Mouse (Mus musculus) C2C12 (cell line): ENCODE results near the gene Dhdh. TPM values are rescaled to one million over a fixed set of nuclear protein-coding genes. Genes with fewer than 3 reads are reported as not detected.

Experiments
- H3K27me3 ChIP-seq: one replicate; pipeline ENCODE4 v1.6.1; 2011; ENCODE audit not compliant: control insufficient read depth, insufficient read depth, insufficient read length
- H3K36me3 ChIP-seq: one replicate; pipeline ENCODE4 v1.6.1; 2011; ENCODE audit not compliant: control insufficient read depth, insufficient read depth
- H3K4me3 ChIP-seq: one replicate; pipeline ENCODE4 v1.5.1; 2011; ENCODE audit warnings: mild to moderate bottlenecking, control low read depth; ENCODE audit not compliant: poor library complexity, insufficient read depth, severe bottlenecking
- H3K79me2 ChIP-seq: one replicate; pipeline ENCODE4 v1.6.1; 2011; ENCODE audit not compliant: control insufficient read depth, insufficient read depth
- H3K79me3 ChIP-seq: one replicate; pipeline ENCODE4 v1.6.1; 2011; ENCODE audit warnings: low read depth, control low read depth
- H3ac ChIP-seq: one replicate; pipeline ENCODE3; 2011; ENCODE audit warnings: low read depth; ENCODE audit not compliant: control insufficient read depth, insufficient read length
- CEBPB ChIP-seq: IDR thresholded peaks from one replicate; pipeline ENCODE4 v1.6.1; 2011; ENCODE audit warnings: low read depth, mild to moderate bottlenecking, control low read depth, moderate library complexity
- CTCF ChIP-seq: IDR thresholded peaks from one replicate; pipeline ENCODE4 v1.5.1; 2011; ENCODE audit not compliant: control insufficient read depth, insufficient read depth, insufficient read length
- FOSL1 ChIP-seq: IDR thresholded peaks from one replicate; pipeline ENCODE4 v1.8.0; 2011; ENCODE audit warnings: mild to moderate bottlenecking, low read length; ENCODE audit not compliant: poor library complexity, insufficient read depth, severe bottlenecking
- MAX ChIP-seq: IDR thresholded peaks from one replicate; pipeline ENCODE4 v1.6.1; 2011; ENCODE audit warnings: mild to moderate bottlenecking, control low read depth
- MYOD1 ChIP-seq: IDR thresholded peaks from one replicate; pipeline ENCODE4 v1.6.1; 2011; ENCODE audit warnings: low read depth; ENCODE audit not compliant: control insufficient read depth, insufficient read length
- MYOG ChIP-seq: IDR thresholded peaks from one replicate; pipeline ENCODE4 v1.6.1; 2011; ENCODE audit not compliant: control insufficient read depth, insufficient read length; ENCODE audit errors: extremely low read depth
- USF1 ChIP-seq: IDR thresholded peaks from one replicate; pipeline ENCODE4 v1.6.1; 2011; ENCODE audit warnings: low read depth, mild to moderate bottlenecking, control low read depth, moderate library complexity
- polyA plus RNA-seq: library from polyadenylated mRNA; unstranded; fragments of >200 nt; fragmentation: generic; extraction: Trizol; gene quantifications from one replicate; pipeline ENCODE4 v1.2.1, GENCODE M21; 2012; ENCODE audit warnings: missing spikeins

Gene Dhdh
- polyA plus RNA-seq, 1 experiment = 0.07 TPM

GRCm38 (mm10) chr7:45470869-45471268 is 17.7 kb downstream of the Dhdh start:
- Histone ChIP-seq H3K79me2 (peaks cover 7% of the 10 kb centered on the region), H3K27me3 (no peaks in the 10 kb centered on the region), H3ac (no peak overlapping the region), H3K36me3 (peaks cover under 1% of the 10 kb centered on the region), H3K79me3 (peaks cover 7% of the 10 kb centered on the region), H3K4me3 (no peak overlapping the region)
- TF ChIP-seq MYOG (no peak), MAX (no peak), MYOD1 (no peak), FOSL1 (no peak), CEBPB (no peak), CTCF (no peak), USF1 (no peak)

GRCm38 (mm10) chr7:45467090-45467670 is 21.4 kb downstream of the Dhdh start:
- TF ChIP-seq CEBPB (no peak), MAX (no peak), CTCF (no peak), MYOG (no peak), MYOD1 (no peak), FOSL1 (no peak), USF1 (no peak)
- H3K36me3 ChIP-seq = peaks cover 37% of the 10 kb centered on the region
- peak overlapping the region; percentile 46 for H3ac ChIP-seq
- H3K79me2 ChIP-seq = peaks cover 43% of the 10 kb centered on the region
- peaks cover 34% of the 10 kb centered on the region for H3K79me3 ChIP-seq
- no peak overlapping the region for H3K4me3 ChIP-seq
- no peaks in the 10 kb centered on the region for H3K27me3 ChIP-seq

DNA sequence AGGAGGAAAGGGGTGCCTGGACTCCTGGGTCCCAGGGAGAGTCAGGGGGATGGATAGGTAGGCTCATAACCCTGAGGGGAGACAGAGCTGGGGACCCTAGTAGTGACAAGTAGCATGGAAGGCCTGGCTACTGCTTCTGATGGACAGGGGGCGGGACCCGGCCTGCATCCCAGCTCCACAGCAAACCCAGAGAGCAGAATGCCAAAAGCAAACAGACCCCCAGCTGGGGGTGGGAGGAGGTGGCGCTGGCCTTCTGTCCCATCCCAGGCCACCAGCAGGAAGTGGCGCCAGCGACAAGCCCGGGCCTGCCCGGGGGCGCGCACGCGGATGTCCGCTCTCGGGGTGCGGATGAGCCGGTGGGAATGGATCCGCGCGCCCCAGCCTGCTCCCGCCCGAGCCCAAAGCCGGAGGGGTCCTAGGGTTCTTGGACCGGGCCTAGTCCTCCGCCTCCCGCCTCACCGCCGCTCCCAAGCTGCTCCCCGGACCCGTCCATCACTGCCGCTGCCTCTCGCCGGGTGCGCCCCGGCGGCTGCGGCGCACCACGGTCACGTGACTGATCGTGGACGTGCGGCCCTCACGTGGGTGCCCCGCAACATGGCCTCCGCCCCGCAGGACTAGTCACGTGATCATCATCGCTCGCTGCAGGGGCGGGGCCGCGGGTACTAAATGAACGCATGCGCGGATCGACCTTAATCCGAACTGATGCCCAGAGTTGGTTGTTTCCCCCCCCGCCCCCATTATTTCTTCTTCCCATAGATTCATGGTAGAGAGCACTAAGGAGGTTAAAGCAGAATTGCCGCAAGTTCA is 22.1 kb downstream of the Dhdh start, which contains the start of gene Bax:
TSS of gene Bax (minus strand) at position 616 of the 807 bp plus-strand sequence.
- H3K79me2 ChIP-seq = peaks cover 43% of the 10 kb centered on the region
- TF ChIP-seq FOSL1 = no peak
- TF ChIP-seq USF1 = peak; percentile 97
- no peak for TF ChIP-seq MYOD1
- peak; percentile 79 for TF ChIP-seq MAX
- peak within 1 kb of the TSS; percentile 76 for H3K4me3 ChIP-seq
- peaks cover 34% of the 10 kb centered on the region for H3K79me3 ChIP-seq
- peaks cover 42% of the 10 kb centered on the region for H3K36me3 ChIP-seq
- peak within 1 kb of the TSS; percentile 75 for H3ac ChIP-seq
- H3K27me3 ChIP-seq = no peaks in the 10 kb centered on the region

DNA sequence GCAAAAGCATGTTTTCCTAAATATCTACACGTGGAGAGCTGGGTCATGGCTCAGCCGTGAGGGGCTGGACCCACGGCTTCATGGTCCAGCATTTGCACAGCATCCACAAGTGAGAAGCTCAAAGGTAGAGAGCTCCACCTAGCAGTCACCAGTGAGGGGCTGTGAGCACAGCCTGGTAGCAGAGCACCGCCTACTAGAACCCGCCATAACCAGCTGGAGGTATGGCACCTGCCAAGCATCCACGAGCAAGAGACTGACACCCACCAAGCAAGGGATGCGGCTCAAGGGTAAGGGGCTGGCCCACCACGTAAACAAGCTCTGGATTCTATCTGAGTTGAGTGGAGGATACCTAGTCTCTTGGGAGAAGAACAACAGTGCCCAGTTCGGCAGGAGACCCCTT is 23.1 kb downstream of the Dhdh start:
- Histone ChIP-seq H3K4me3 (peak overlapping the region; percentile 76), H3K79me3 (peaks cover 36% of the 10 kb centered on the region), H3K79me2 (peaks cover 44% of the 10 kb centered on the region), H3K27me3 (no peaks in the 10 kb centered on the region), H3K36me3 (peaks cover 42% of the 10 kb centered on the region), H3ac (peak overlapping the region; percentile 75)
- no peak for TF ChIP-seq MYOG
- TF ChIP-seq CEBPB = no peak
- TF ChIP-seq CTCF = no peak
- TF ChIP-seq FOSL1 = no peak
- TF ChIP-seq MYOD1 = no peak
- no peak for TF ChIP-seq MAX
- TF ChIP-seq USF1 = no peak

DNA sequence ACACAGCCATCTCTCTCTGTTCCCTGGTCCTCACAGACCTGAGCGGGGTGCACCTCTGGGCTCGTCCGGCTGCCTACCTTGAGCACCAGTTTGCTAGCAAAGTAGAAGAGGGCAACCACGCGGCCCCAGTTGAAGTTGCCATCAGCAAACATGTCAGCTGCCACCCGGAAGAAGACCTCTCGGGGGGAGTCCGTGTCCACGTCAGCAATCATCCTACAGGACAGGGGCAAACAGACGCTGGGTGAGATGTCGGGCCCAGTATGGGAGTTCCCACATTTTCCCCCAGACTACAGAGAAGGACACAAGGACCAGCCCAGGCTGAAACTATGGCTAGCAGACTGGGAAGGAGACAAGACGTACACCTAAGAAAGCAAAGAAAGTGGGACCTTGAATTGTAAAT is 23.5 kb downstream of the Dhdh start:
- peak overlapping the region; percentile 76 for H3K4me3 ChIP-seq
- H3K36me3 ChIP-seq = peaks cover 46% of the 10 kb centered on the region
- TF ChIP-seq CEBPB (no peak), MYOG (no peak), MAX (no peak), FOSL1 (no peak), USF1 (no peak), CTCF (no peak), MYOD1 (no peak)
- peak overlapping the region; percentile 75 for H3ac ChIP-seq
- peaks cover 39% of the 10 kb centered on the region for H3K79me3 ChIP-seq
- no peaks in the 10 kb centered on the region for H3K27me3 ChIP-seq
- peaks cover 48% of the 10 kb centered on the region for H3K79me2 ChIP-seq
